Mouse (Mus musculus) G1E (cell line): ENCODE results near the gene Psme4.

ENCODE experiments used
- CTCF ChIP-seq: IDR thresholded peaks from 2 replicates; pipeline ENCODE4 v1.5.1; 2012; ENCODE audit warnings: low read depth, low read length, inconsistent platforms, mixed read lengths
- GATA1 ChIP-seq: IDR thresholded peaks from 2 replicates; pipeline ENCODE4 v1.6.1; 2012; ENCODE audit warnings: borderline replicate concordance, low read length, inconsistent platforms, mixed read lengths
- GATA2 ChIP-seq: IDR thresholded peaks from 2 replicates; pipeline ENCODE4 v1.6.1; 2012; ENCODE audit warnings: low read depth, low read length, inconsistent platforms, borderline replicate concordance
- TAL1 ChIP-seq: conservative IDR thresholded peaks from 2 replicates; pipeline ENCODE4 v1.6.1; 2012; ENCODE audit warnings: low read depth, low read length, inconsistent platforms, mixed read lengths

DNA sequence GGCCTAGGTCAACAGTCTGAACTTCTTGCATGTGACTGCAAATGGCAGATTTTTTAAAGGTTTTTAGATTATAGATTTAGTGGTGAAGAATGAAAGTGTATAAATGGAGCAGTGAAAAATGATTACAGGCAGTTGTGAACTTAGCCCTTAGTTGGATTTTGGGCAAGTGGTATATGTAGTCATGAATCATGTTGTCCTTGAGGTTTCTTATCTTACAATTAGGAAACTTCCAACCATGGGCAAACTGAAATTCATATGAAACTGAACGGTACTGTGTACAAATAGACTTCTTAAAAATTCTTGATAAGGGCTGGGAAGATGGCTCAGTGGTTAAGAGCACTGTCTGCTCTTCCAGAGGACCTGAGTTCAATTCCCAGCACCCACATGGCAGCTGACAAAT lies 22.2 kb downstream of the Psme4 start:
- TF ChIP-seq CTCF: no peak
- no peak for TF ChIP-seq TAL1
- no peak for TF ChIP-seq GATA1
- no peak for TF ChIP-seq GATA2
